Mouse (Mus musculus): Measurements from ENCODE around the gene Reg4.

GRCm38 (mm10) chr3:98225746-98226145, 3.8 kb downstream of the Reg4 start:
- no peak for TF ChIP-seq CTCF (IDR thresholded peaks at IDR 0.05; ENCODE audit: control insufficient read depth, insufficient read depth, insufficient replicate concordance, low read depth, low read length)
- TF ChIP-seq POLR2A (IDR thresholded peaks at IDR 0.05; ENCODE audit: control insufficient read depth, low read depth, low read length), result no peak

All from testis, adult 2 months (tissue).